Mouse (Mus musculus) embryo, embryonic 10.5 days (tissue): ENCODE measurements around the gene Zfp536.
A peak's percentile ranks its signal among the peaks of the same experiment; 100 is the strongest.

ENCODE experiments used
- DNase-seq: peaks from one replicate; pipeline ENCODE4 v3.0.0-alpha.2; 2015; ENCODE audit warnings: low spot score

The Zfp536 gene

GRCm38 (mm10) chr7:37773312-37773702 lies at the start of gene Zfp536:
TSS of gene Zfp536 (minus strand) at chr7:37773641.
- peak; percentile 70 for DNase-seq

- no peak for DNase-seq
Observed at GRCm38 (mm10) chr7:37820670-37821301, 47.3 kb upstream of the Zfp536 start.

GRCm38 (mm10) chr7:37818631-37819340 lies 45.3 kb upstream of the Zfp536 start:
- DNase-seq = no peak

GRCm38 (mm10) chr7:37816901-37817300 lies 43.5 kb upstream of the Zfp536 start:
- DNase-seq = no peak

- no peak for DNase-seq
Observed at GRCm38 (mm10) chr7:37814844-37815406, 41.5 kb upstream of the Zfp536 start.

- DNase-seq = no peak
Observed at GRCm38 (mm10) chr7:37813676-37814075, 40.2 kb upstream of the Zfp536 start.

- DNase-seq = no peak
Observed at GRCm38 (mm10) chr7:37809908-37810307, 36.5 kb upstream of the Zfp536 start.

- no peak for DNase-seq
Observed at GRCm38 (mm10) chr7:37809001-37809400, 35.6 kb upstream of the Zfp536 start.

GRCm38 (mm10) chr7:37801160-37801559 lies 27.7 kb upstream of the Zfp536 start:
- DNase-seq = no peak

- DNase-seq = no peak
Observed at GRCm38 (mm10) chr7:37788721-37789120, 15.3 kb upstream of the Zfp536 start.

- DNase-seq = peak; percentile 78
Observed at GRCm38 (mm10) chr7:37775502-37775901, 2.1 kb upstream of the Zfp536 start.

- peak; percentile 27 for DNase-seq
Observed at GRCm38 (mm10) chr7:37774463-37774970, 1.1 kb upstream of the Zfp536 start.

- peak; percentile 27 for DNase-seq
Observed at GRCm38 (mm10) chr7:37773906-37774305, 465 bp upstream of the Zfp536 start.

GRCm38 (mm10) chr7:37772376-37773311 lies 797 bp downstream of the Zfp536 start:
- peak; percentile 80 for DNase-seq

- DNase-seq = peak; percentile 83
Observed at GRCm38 (mm10) chr7:37771491-37772375, 1.7 kb downstream of the Zfp536 start.

- DNase-seq = peak; percentile 94
Observed at GRCm38 (mm10) chr7:37770400-37771050, 2.9 kb downstream of the Zfp536 start.

- DNase-seq = peak; percentile 79
Observed at GRCm38 (mm10) chr7:37769526-37770399, 3.7 kb downstream of the Zfp536 start.

GRCm38 (mm10) chr7:37769004-37769403 lies 4.4 kb downstream of the Zfp536 start:
- peak; percentile 52 for DNase-seq

GRCm38 (mm10) chr7:37768310-37768940 lies 5.0 kb downstream of the Zfp536 start:
- DNase-seq = peak; percentile 39
